Mouse (Mus musculus) embryonic stem cell, embryonic (primary cell): ENCODE measurements around the gene Myf5.

Source experiments
- CTCF ChIA-PET, 4 experiments: fragments of 300-600 bp in 2 of 4; fragments of 350-600 bp in 2 of 4; sonication (Branson Sonifier 250); formaldehyde crosslinking; loops; one replicate each; lab custom pipeline; 2022; ENCODE audit warnings: inconsistent platforms in 2 of 4; lab: Charles Lee
- POLR2A ChIA-PET, 4 experiments: fragments of 300-600 bp in 2 of 4; fragments of 350-600 bp in 2 of 4; sonication (Branson Sonifier 250); formaldehyde crosslinking; loops; one replicate each; lab custom pipeline; 2022; ENCODE audit warnings: antibody characterized with exemption in 4 of 4, inconsistent platforms in 1 of 4; lab: Charles Lee

The Myf5 gene

DNA sequence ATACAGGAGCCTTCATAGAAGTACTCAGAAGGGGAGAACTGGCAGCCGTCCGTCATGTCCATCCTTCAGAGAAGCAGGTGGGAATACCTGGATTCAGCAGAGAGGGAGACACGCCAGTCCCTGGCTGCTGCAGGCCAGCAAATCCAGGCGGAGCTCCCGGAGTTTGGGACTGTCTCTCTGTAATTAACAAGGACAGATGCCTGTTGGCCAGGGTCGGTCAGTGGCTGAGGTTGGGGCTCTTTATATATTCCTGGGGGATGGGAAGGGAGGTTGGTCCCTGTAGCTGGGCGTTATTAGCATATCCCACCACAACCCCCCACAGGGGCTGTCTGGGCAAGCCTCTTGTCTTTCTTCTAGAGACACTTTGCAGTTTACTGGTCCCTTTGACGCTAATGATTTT, at the start of gene Myf5:
TSS of gene Myf5 (minus strand) at position 265 of the 400 bp plus-strand sequence.
- POLR2A ChIA-PET: interaction anchor here in 1 of 4 experiments (0.8 kb wide), 1 partner anchor 134 kb away, joined by 4 read pairs; no protein-coding TSS in a partner anchor
- CTCF ChIA-PET: no interaction called here

DNA sequence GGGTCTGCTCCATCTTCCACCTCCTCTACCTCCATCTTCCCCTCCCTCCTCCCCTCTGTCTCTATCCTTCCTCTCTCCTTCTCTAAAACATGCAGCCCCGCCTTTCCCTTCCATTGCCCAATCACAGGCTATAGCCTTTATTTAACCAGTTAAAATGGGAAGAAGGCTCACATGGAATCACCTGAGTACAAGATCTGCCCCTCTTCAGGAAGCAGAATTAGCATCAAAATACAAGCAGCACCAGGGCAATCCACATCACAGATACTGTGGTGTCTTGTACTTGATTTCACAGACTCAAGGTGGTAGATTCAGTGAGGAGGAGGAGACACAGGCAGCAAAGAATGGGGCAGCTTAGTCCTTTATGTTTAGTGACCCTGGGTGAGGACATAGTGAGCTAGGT, 42.8 kb upstream of the Myf5 start:
- CTCF ChIA-PET: no interaction called here

DNA sequence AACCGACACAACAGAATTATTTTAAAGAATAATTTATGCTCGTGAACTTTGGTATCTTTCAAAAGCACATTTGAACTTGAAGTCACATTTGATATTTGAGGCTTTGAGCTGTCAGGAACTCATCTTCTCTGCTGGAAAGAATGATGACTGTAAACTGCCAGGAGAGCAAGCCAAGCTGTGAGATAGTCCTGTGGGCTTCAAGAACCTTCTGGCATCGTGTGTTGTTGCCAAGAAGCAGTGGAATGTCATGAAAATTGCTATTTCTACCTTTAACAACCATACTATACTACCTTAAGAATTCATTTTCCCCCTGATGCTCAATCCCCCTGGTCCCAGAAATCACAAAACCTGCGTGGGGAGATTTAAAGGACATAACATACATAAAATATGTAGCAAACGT, 33.3 kb upstream of the Myf5 start:
- ChIA-PET POLR2A (no interaction called here), CTCF (no interaction called here)

More for the DNA sequence above, 42.8 kb upstream of the Myf5 start:
- POLR2A ChIA-PET: no interaction called here

DNA sequence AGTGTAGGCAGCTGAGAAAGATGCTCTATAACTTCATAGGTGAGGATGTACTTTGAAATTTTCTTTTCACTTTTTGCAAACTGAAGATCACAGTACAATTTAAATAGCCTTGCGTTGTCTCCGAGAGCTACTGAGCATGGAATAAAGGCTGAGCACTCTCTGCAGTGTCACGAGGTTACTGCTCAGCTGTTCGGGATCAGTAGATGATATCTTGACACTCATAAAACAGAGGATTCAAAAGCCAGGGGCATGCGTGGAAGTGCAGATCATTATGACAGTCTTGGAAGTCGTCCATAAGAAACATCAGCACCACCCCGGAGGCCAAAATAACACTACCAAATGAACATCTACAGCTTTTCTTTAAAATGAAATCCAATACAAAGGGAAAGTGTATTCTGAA, 30.7 kb upstream of the Myf5 start:
- ChIA-PET CTCF (no interaction called here), POLR2A (no interaction called here)

DNA sequence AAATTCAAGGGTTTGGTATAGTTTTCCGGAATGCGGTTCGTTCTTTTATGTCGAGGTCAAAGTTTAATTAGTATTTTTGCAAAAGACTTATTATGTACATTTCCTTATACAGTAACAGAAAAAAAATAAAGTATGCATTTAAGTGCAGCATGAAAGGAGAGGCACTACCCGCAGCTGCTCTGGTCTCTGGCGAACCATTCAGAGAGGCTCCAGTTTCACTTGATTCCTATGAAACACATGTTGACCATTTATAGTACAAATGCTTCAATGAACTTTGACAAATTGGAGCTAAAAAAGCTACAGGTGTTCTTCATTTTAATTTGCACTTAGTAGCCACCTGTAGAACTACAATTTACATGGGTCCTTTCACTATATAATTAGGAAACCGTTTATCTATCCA, 28.8 kb upstream of the Myf5 start:
- POLR2A ChIA-PET: interaction anchor here in 1 of 4 experiments (0.8 kb wide), 1 partner anchor 66 kb away, joined by 3 read pairs; no protein-coding TSS in a partner anchor
- CTCF ChIA-PET: no interaction called here

DNA sequence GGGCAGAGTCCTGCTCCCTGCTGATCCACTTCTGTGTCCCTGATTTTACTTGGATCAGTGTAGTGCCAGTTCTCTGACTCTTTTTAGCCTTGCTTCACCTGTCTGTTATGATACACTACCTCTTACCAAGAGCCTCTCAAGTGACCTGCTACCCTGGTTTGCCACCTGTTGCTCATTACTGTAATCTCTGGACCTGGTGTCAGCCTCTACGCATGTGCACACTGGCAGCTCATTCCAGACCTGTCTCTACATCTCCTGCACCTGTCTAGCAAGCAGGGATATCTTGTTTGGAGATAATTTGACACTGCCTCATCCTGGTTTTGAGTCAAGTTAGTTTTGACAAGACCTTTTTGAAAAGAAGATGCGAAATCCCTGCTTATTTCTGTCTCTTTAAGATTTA, 20.5 kb upstream of the Myf5 start:
- POLR2A ChIA-PET: no interaction called here
- CTCF ChIA-PET: no interaction called here

DNA sequence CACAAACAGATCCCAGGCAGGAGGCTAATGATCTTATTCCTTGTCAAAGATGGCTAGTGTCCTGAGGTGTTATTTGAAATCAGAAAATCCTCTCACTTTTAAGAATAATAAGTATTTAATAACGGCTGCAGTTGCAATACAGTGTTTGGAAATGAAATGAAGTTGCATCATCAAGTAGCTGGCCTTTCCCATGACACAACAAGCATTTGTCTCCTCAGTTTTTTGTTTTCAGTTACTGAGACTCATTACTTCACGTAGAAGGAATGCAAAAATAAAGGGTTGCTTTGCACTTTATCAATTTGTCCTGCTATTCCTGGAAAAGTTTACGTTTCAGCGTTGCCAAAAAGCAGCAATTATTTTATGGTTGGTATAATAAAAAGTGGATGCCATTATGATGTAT, 17.5 kb upstream of the Myf5 start:
- CTCF ChIA-PET: no interaction called here
- POLR2A ChIA-PET: no interaction called here

DNA sequence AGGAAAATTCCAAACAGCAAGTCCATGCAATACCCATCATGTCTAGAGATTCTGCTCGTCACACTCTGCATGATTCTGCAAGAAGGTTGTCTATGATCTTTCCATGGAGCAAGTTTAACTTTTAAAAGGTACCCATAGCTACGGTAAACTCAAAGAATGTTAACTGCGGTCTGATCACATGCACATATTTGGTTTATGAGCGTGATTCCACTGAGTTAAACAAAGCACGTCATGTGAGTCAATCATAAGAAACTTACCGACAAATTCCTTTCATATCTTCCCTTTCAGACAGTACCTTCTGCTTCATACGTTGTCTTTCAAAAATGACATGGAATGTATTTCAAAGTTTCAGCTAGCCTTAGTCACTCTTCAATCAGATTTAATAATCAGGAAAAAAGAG, 16.3 kb upstream of the Myf5 start:
- POLR2A ChIA-PET: no interaction called here
- CTCF ChIA-PET: no interaction called here

DNA sequence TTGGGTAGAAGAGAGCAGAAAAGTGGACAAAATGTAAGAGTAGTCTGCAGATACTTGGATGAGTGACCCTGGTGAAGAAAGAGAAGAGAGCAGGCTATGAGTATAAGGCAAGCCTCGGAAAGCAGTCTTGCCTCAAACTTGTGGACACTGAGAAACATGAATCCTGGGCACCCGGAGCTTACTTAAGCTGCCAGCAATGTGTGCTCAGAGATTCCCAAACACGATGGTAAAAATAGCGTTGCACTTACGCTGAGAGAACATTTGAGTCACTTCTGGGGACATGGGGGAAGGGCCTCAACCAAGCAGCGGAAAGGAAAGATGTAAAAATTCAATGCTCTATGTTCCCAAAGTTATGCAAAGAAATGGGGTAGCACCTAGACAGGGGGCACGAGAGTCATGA, 13.7 kb upstream of the Myf5 start:
- ChIA-PET POLR2A (no interaction called here), CTCF (no interaction called here)

DNA sequence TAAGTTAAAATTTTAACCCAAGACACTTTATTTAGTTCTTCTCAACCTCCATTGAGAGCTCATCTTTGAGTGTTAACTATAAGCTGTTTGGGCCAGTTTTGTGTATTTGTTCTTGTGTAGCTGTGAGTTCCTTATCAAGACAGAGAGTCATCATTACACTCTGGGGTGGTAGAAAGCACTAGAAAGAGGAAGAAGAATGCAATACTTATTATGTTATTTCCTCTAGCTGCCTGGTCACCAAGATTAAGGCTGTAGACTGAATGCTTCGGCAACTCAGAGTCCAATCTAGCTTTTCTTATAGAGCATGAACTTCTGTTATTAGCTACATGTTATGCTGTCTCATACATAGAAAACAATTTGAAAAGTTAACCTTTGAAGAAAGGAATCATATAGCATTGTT, 10.5 kb upstream of the Myf5 start:
- CTCF ChIA-PET: no interaction called here
- POLR2A ChIA-PET: no interaction called here

DNA sequence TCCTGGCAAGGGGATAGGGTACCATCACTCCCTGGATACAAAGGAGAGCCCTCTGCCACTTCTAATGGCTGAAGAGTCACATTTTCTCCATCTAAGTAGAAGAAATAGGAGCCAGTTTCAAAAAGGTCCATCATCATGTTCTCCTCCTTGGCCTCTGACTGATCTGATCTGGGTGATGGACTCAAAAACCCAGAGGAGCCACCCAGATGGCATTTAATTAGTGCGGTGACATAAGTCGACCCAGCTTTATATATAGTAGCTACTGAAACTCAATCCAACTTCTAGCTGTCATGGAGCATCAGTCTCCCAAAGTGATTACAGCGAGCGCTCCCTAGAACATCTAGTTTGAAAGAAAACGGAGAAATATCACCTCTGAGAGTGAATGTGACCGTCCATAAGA, 8.6 kb upstream of the Myf5 start, which contains the start of gene Myf6:
TSS of gene Myf6 (minus strand) at position 170 of the 400 bp plus-strand sequence.
- ChIA-PET CTCF (no interaction called here), POLR2A (no interaction called here)

DNA sequence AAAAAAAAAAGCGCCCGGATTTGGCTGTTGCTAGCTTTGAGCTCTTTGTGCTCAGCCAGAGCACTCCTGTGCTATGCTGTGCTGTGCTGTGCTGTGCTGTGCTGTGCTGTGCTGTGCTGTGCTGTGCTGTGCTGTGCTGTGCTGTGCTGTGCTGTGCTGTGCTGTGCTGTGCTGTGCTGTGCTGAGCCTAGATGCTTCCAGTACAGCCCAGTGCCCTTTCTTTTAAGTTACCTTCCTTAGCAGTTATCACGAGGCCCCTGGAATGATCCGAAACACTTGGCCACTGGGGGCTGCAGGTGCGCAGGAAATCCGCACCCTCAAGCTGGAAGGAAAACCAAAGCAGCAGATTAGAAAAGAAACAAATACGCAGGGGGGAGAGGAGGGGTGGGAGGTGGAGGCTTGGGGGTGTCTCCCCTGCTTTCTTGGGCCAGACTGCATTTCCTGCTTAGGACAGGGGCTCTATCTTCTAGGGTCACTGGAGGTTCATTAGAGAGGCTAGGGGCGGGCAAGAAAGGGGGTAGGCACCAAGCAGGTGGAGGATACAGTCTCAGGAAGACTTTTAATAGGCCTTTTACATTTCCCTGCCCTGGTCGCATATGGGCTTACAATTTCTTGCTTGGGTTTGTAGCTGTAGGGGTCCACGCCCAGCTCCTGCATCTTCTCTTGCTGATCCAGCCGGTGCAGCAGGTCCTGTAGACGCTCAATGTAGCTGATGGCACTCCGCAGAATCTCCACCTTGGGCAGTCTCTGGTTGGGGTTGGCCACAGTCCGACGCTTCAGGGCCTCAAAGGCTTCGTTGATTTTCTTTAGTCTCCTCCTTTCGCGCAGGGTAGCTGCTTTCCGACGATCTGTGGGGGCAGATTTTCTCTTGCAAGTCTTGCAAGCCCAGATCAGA, 7.9 kb upstream of the Myf5 start:
- ChIA-PET POLR2A (interaction anchor here in 3 of 4 experiments (0.6 to 0.7 kb wide), 5 partner anchors 23 to 1353 kb away, joined by 3 to 5 read pairs (median 4); no protein-coding TSS in a partner anchor), CTCF (interaction anchor here in 1 of 4 experiments (0.6 kb wide), 1 partner anchor 427 kb away, joined by 4 read pairs; no protein-coding TSS in a partner anchor)

DNA sequence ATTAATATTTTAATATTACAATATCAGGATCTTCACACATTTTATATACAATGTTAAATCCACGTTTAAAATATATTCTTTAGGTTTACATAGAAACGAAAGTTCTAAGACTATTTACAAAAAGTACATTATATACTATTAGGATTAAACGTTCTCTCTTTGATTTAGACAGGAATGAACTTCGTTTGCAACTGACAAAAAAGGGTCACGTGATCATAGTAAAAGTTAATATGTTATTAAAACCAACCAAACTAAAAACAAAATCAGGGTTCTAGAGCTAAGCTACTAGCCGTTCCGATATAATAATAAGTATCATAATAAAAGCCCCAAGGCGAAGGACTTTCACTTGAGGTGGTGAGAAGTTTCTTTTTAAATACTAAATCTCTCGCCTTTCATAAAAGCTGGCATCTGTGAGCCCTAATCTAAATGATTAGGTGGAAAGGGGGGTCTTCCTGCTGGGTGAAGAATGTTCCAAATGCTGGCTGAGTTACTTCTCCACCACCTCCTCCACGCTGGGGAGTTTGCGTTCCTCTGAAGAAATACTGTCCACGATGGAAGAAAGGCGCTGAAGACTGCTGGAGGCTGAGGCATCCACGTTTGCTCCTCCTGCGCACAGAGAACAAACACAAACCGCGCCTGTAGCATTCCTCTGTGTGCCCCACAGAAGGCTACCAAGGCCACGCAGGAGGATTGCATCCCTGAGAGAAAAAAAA, 7.1 kb upstream of the Myf5 start:
- CTCF ChIA-PET: interaction anchor here in 1 of 4 experiments (0.6 kb wide), 1 partner anchor 427 kb away, joined by 4 read pairs; no protein-coding TSS in a partner anchor
- POLR2A ChIA-PET: interaction anchor here in 3 of 4 experiments (0.6 to 0.7 kb wide), 5 partner anchors 24 to 1352 kb away, joined by 3 to 5 read pairs (median 4); no protein-coding TSS in a partner anchor

DNA sequence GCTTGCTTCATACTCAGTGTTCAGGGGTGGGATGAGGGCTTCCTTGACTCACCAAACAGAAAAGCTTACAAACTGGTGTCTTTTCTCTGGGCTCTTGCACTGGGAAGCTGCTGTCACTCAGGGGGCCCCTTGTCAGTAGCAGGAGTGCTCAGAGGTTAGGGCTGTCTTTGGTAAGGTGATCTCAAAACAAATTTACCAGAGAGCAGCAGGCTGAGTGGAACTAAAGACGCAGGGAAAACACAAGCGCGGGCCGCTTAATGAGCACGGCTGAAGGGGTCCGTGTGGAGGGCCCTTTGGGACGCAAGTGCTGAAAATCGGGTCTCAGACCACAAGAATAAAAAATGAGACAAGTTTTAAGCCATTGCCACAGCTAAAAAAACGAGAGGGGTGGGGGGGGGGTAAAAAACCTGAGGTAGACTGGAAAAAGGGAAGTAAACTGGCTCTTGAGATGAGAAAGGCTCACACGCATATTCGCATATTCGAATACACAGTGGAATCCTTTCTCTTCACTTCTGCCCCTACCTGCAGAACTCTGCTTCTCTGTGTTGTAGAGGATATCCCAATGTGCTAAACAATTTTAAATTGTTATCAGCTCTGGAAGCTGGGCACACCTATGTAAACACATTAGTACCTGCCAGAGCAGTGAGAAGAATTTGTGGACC, 2.9 kb upstream of the Myf5 start:
- ChIA-PET CTCF (interaction anchor here in 2 of 4 experiments (0.6 kb wide), 2 partner anchors 81 to 104 kb away, joined by 3 read pairs; no protein-coding TSS in a partner anchor), POLR2A (interaction anchor here in 1 of 4 experiments (0.8 kb wide), 1 partner anchor 99 kb away, joined by 3 read pairs; no protein-coding TSS in a partner anchor)

DNA sequence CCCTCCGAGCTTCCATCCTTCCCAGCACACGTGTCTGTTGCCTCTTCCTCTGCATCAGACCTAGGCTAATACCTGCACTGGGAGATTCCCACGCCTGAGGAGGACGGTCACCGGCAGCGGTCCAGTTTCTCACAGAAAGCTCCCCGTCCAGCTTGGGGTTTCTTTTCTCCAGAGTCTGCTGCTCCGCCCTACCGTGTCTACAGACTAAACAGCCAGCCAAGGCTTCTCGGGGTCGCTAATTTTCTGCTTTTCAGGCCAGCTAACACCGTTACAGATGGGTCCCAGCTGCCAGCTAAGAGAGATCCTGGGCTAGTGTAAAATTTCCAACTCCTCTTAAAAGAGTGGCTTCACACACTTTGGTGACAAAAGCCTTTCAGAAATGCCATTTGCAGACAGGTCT, 836 bp upstream of the Myf5 start:
- CTCF ChIA-PET: interaction anchor here in 1 of 4 experiments (0.6 kb wide), 1 partner anchor 878 kb away, joined by 4 read pairs; no protein-coding TSS in a partner anchor

DNA sequence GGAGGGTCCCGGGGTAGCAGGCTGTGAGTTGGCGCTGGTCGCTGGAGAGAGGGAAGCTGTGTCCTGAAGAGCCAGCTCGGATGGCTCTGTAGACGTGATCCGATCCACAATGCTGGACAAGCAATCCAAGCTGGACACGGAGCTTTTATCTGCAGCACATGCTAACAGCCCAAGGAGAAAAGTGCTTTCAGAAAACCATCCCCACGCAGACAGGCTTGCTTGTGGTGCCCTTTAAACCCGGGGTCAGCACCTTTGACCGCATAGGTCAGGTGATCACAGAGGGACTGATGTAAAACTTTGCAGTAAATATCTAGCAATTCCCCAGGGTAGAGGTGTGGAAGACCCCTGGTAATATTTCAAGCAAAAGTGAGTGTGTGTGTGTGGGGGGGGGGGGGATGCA, 1.9 kb downstream of the Myf5 start:
- CTCF ChIA-PET: no interaction called here
- POLR2A ChIA-PET: interaction anchor here in 1 of 4 experiments (0.6 kb wide), 1 partner anchor 543 kb away, joined by 3 read pairs; no protein-coding TSS in a partner anchor

More for the DNA sequence above, 836 bp upstream of the Myf5 start:
- POLR2A ChIA-PET: interaction anchor here in 1 of 4 experiments (0.6 to 0.7 kb wide), 2 partner anchors 798 to 996 kb away, joined by 3 read pairs; no protein-coding TSS in a partner anchor

DNA sequence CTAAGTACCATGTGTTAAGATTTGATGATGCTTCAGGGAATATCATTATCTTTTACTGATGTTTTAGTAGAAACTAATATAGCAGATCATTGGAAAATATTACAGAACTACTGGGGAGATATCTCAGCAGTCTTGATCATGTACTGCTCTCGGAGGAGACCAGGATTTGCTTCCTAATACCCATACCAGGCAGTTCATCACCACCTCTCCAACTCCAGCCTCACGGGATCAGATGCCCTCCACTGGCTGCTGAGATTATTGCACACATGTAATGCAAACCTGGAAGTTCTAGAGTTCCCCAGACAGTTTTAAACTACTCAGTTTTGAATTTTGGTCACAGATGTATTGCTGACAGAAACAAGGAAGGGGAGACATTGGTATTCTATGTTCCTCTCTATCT, 12.4 kb downstream of the Myf5 start:
- CTCF ChIA-PET: no interaction called here
- POLR2A ChIA-PET: no interaction called here

DNA sequence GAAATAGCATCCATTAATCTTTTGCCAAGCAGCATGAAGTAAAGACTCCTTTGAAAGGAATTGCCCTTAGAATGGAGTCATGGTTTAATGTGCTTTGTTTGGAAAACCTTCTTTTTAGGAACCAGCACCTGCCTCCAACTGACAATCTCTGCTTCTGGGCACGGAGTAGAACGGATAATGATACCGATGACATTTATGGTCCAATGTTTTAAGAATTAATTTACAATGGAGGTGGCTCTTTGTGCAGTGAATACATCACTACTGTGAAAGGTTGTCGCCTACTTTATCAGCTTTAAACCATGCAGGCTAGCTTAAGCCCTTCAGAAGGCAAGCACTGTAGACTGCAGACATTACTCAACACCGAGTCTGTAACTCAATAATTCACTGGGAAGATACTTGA, 14.2 kb downstream of the Myf5 start:
- POLR2A ChIA-PET: interaction anchor here in 1 of 4 experiments (0.7 kb wide), 1 partner anchor 15 kb away, joined by 3 read pairs; no protein-coding TSS in a partner anchor
- CTCF ChIA-PET: no interaction called here

DNA sequence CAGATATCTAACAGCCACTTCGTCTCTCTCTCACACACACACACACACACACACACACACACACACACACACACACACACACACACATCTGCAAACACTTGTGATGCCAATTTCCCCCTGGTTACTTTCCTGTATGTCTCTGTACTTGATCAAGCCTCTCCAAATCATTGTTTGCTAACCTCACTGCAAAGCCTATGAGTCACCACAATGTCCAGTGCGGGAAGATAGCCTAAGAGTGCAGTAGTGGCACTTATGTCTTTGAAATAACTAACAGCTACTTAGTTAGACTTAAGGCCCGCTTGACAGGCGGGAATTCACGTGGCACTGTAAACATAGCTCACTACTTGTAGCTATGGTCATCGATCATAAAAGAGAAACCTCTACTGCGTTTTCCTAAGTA, 18.1 kb downstream of the Myf5 start:
- CTCF ChIA-PET: no interaction called here

More for the DNA sequence above, 18.1 kb downstream of the Myf5 start:
- POLR2A ChIA-PET: interaction anchor here in 1 of 4 experiments (0.7 kb wide), 1 partner anchor 536 kb away, joined by 5 read pairs; no protein-coding TSS in a partner anchor
